29 mouse cellular contexts compared by ENCODE assay signal in the genomic region with DNA sequence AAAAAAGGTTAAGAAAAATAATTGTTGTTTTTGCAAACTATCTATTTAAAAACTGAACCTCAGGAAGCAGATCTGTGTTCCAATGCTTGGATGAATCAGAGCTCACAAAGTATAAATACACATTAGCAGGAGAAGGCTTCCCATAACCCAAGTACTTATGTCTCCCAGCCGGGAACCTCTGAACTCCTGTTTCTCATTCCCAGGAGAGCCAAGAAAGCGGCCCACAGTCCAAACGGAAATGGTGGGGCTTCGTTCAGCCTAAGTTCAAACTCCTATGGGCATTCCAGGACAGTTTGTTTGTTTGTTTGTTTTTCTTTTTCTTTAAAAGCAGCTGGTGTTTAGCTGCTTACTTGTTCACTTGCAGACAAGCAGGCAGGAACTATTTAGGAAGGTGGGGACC. TPM values are rescaled to one million over a fixed set of nuclear protein-coding genes. Genes with fewer than 3 reads are reported as not detected.
DNase-seq lines count a peak whose midpoint lies in the region; ATAC-seq lines count a peak whose summit lies in the region.
"Had no signal": no experiment of that assay in that cellular context is flagged by ENCODE, and none has a peak within 500 bp of the region (broad histone marks: within the 10 kb centered on the region; RNA-seq: fewer than 3 reads in every experiment).

No protein-coding gene starts in this region.

- no peak overlapping the region for H3K4me3 ChIP-seq in kidney, embryonic 16.5 days (ENCODE audit: low read length)
- H3K4me3 ChIP-seq in kidney, embryonic 14.5 days (ENCODE audit: low read length), result no peak overlapping the region
- no peak overlapping the region for H3K4me3 ChIP-seq in midbrain, embryonic 10.5 days
- no peak overlapping the region for H3K4me3 ChIP-seq in midbrain, embryonic 13.5 days (replicated peaks)
- H3K4me3 ChIP-seq: forebrain, embryonic 13.5 days; heart, embryonic 13.5 days; neural tube, embryonic 12.5 days had no signal

- H3K9me3 ChIP-seq in kidney, embryonic 16.5 days (ENCODE audit: low read length), result no peaks in the 10 kb centered on the region
- no peaks in the 10 kb centered on the region for H3K9me3 ChIP-seq in kidney, embryonic 14.5 days (ENCODE audit: control insufficient read depth, low read length)
- H3K9me3 ChIP-seq in midbrain, embryonic 10.5 days (replicated peaks), result no peaks in the 10 kb centered on the region
- H3K9me3 ChIP-seq in midbrain, embryonic 13.5 days, result no peaks in the 10 kb centered on the region
- H3K9me3 ChIP-seq: forebrain, embryonic 13.5 days; heart, embryonic 13.5 days; neural tube, embryonic 12.5 days had no signal

- WGBS in kidney, embryonic 16.5 days, result 45% methylated on average over 4 of the region's 4 CpGs
- WGBS in kidney, embryonic 14.5 days, result 61% methylated on average over 4 of the region's 4 CpGs
- 60% methylated on average over 4 of the region's 4 CpGs for WGBS in midbrain, embryonic 10.5 days
- WGBS in midbrain, embryonic 13.5 days, result 69% methylated on average over 4 of the region's 4 CpGs

- DNase-seq in heart, adult 11 months, result peak; percentile 93
- DNase-seq in heart, postnatal 4 days, result no peak
- no peak for DNase-seq in midbrain, embryonic 10.5 days (ENCODE audit: low spot score)
- DNase-seq in adrenal gland, postnatal 25 days, result no peak
- DNase-seq: adrenal gland, postnatal 10 days; cerebellum, adult 11-12 months; cerebellum, adult 9-11 months; embryo, embryonic 11 days; gastrocnemius, postnatal 14 days; heart, postnatal 10 days; layer of hippocampus, postnatal 36 days; left cerebral cortex, postnatal 4 days; lung, adult 2 months; lung, postnatal 10 days; right cerebral cortex, postnatal 4 days; thymus, adult 2 months; thymus, postnatal 36 days had no signal

- H3K4me1 ChIP-seq in kidney, embryonic 16.5 days (ENCODE audit: insufficient read depth, low read length), result peaks cover 41% of the 10 kb centered on the region
- peaks cover 16% of the 10 kb centered on the region for H3K4me1 ChIP-seq in kidney, embryonic 14.5 days (ENCODE audit: control insufficient read depth, insufficient read depth, low read length)
- H3K4me1 ChIP-seq in midbrain, embryonic 10.5 days, result peaks cover 85% of the 10 kb centered on the region
- H3K4me1 ChIP-seq in midbrain, embryonic 13.5 days (replicated peaks), result peaks cover 18% of the 10 kb centered on the region

- H3K9ac ChIP-seq in kidney, embryonic 16.5 days (replicated peaks; ENCODE audit: low read length), result no peak overlapping the region
- no peak overlapping the region for H3K9ac ChIP-seq in kidney, embryonic 14.5 days (ENCODE audit: low read depth, low read length)
- no peak overlapping the region for H3K9ac ChIP-seq in midbrain, embryonic 13.5 days (replicated peaks)
- H3K9ac ChIP-seq: forebrain, embryonic 13.5 days; heart, embryonic 13.5 days; liver, embryonic 14.5 days; neural tube, embryonic 12.5 days had no signal

- ATAC-seq in kidney, embryonic 16.5 days (ENCODE audit: low FRiP score, low TSS enrichment), result no peak
- ATAC-seq in kidney, embryonic 14.5 days (ENCODE audit: low FRiP score, low TSS enrichment), result no peak
- no peak for ATAC-seq in midbrain, embryonic 13.5 days
- ATAC-seq: forebrain, embryonic 13.5 days; hindbrain, postnatal 0 days; intestine, postnatal 0 days; midbrain, embryonic 16.5 days; Patski had no signal

- H3K27ac ChIP-seq in kidney, embryonic 16.5 days (ENCODE audit: low read length), result 0 out of 2 replicates have a peak overlapping the region, but pooled peaks have one; percentile 3
- H3K27ac ChIP-seq in kidney, embryonic 14.5 days (ENCODE audit: low read depth, low read length), result no peak overlapping the region
- 0 out of 2 replicates have a peak overlapping the region, but pooled peaks have one; percentile 49 for H3K27ac ChIP-seq in midbrain, embryonic 10.5 days (replicated peaks)
- H3K27ac ChIP-seq in midbrain, embryonic 13.5 days, result no peak overlapping the region
- H3K27ac ChIP-seq: forebrain, embryonic 13.5 days; hindbrain, postnatal 0 days; liver, embryonic 14.5 days; neural tube, embryonic 12.5 days had no signal

- no peak overlapping the region for H3K4me2 ChIP-seq in kidney, embryonic 16.5 days (replicated peaks; ENCODE audit: low read depth, low read length)
- H3K4me2 ChIP-seq in kidney, embryonic 14.5 days (replicated peaks; ENCODE audit: low read depth, low read length), result no peak overlapping the region
- H3K4me2 ChIP-seq in midbrain, embryonic 13.5 days (replicated peaks), result no peak overlapping the region
- H3K4me2 ChIP-seq: forebrain, embryonic 13.5 days; heart, embryonic 13.5 days; neural tube, embryonic 12.5 days had no signal

- no peaks in the 10 kb centered on the region for H3K27me3 ChIP-seq in kidney, embryonic 16.5 days (ENCODE audit: insufficient read depth, low read length)
- H3K27me3 ChIP-seq in kidney, embryonic 14.5 days (ENCODE audit: control insufficient read depth, insufficient read depth, low read length), result no peaks in the 10 kb centered on the region
- H3K27me3 ChIP-seq in midbrain, embryonic 10.5 days (ENCODE audit: low read depth, poor library complexity, severe bottlenecking), result no peaks in the 10 kb centered on the region
- H3K27me3 ChIP-seq in midbrain, embryonic 13.5 days, result no peaks in the 10 kb centered on the region
- H3K27me3 ChIP-seq: forebrain, embryonic 13.5 days; heart, embryonic 13.5 days; neural tube, embryonic 12.5 days; Patski had no signal

- H3K36me3 ChIP-seq in kidney, embryonic 16.5 days (ENCODE audit: insufficient read depth, low read length), result peaks cover 12% of the 10 kb centered on the region
- peaks cover 12% of the 10 kb centered on the region for H3K36me3 ChIP-seq in kidney, embryonic 14.5 days (ENCODE audit: control insufficient read depth, insufficient read depth, low read length)
- H3K36me3 ChIP-seq in midbrain, embryonic 10.5 days, result peaks cover 31% of the 10 kb centered on the region
- H3K36me3 ChIP-seq in midbrain, embryonic 13.5 days, result peaks cover 13% of the 10 kb centered on the region

RNA-seq across cellular contexts. Expression of a gene that starts 37.7 kb away (rescaled TPM):
- 10 to 100 TPM; 18.9 to 21.9 TPM for total RNA-seq in heart, postnatal 4 days (2021)
- polyA plus RNA-seq in kidney, embryonic 16.5 days (2015; fragmentation: Nextera tagmentation; extraction: Ambion mirVana), result 37.9 and 49.2 TPM in 2 replicates
- 36.6 and 56.2 TPM in 2 replicates for polyA plus RNA-seq in kidney, embryonic 14.5 days (2014; fragmentation: Nextera tagmentation; extraction: Ambion mirVana)
- polyA plus RNA-seq in midbrain, embryonic 10.5 days (2016; fragmentation: Nextera tagmentation; extraction: Ambion mirVana), result 38.9 and 42.4 TPM in 2 replicates
- 22.1 and 27.4 TPM in 2 replicates for polyA plus RNA-seq in midbrain, embryonic 13.5 days (2015; fragmentation: Nextera tagmentation; extraction: Ambion mirVana)
- 12.1 and 14.9 TPM in 2 replicates for total RNA-seq in adrenal gland, postnatal 25 days (2021)
- total RNA-seq: MEL had no signal

Comparison
In these comparisons a context has a peak if more than half of its experiments do, and no peak if none do; other contexts are left out.
1. H3K27ac ChIP-seq: peak in kidney, embryonic 16.5 days (single experiment) and midbrain, embryonic 10.5 days (single experiment); none in kidney, embryonic 14.5 days (single experiment) and midbrain, embryonic 13.5 days (single experiment).